Mouse (Mus musculus) stomach, embryonic 14.5 days (tissue): ENCODE results near the gene Adcy1. TPM values are rescaled to one million over a fixed set of nuclear protein-coding genes. Genes with fewer than 3 reads are reported as not detected.

Experiments used
- ATAC-seq: fragments of 200-750 bp; cut with Nextera tagmentation; 2 replicates; pipeline ENCODE4 v1.8.0; 2017; ENCODE audit warnings: low read depth, moderate TSS enrichment; ENCODE audit not compliant: insufficient number of reproducible peaks, insufficient read depth, low FRiP score
- H3K27ac ChIP-seq: fragments of 300-500 bp; sonication (generic); 2 replicates; pipeline ENCODE4 v1.5.1; 2014; ENCODE audit warnings: mild to moderate bottlenecking, low read length, moderate library complexity, mixed read lengths
- H3K27me3 ChIP-seq: fragments of 300-500 bp; sonication (generic); 2 replicates; pipeline ENCODE4 v1.6.1; 2014; ENCODE audit warnings: low read length, control low read depth, mixed read lengths; ENCODE audit not compliant: control insufficient read depth, insufficient read depth
- H3K36me3 ChIP-seq: fragments of 300-500 bp; sonication (generic); 2 replicates; pipeline ENCODE4 v1.6.1; 2014; ENCODE audit warnings: mild to moderate bottlenecking, control low read depth, low read length, moderate library complexity, mixed read lengths; ENCODE audit not compliant: control insufficient read depth, insufficient read depth
- H3K4me1 ChIP-seq: fragments of 300-500 bp; sonication (generic); 2 replicates; pipeline ENCODE4 v1.6.1; 2014; ENCODE audit warnings: low read length, control low read depth, mixed read lengths; ENCODE audit not compliant: control insufficient read depth, insufficient read depth
- H3K4me2 ChIP-seq: fragments of 300-500 bp; sonication (generic); replicated peaks from 2 replicates; pipeline ENCODE4 v1.6.1; 2014; ENCODE audit warnings: low read depth, low read length, control low read depth
- H3K4me3 ChIP-seq: fragments of 300-500 bp; sonication (generic); 2 replicates; pipeline ENCODE4 v1.5.1; 2014; ENCODE audit warnings: low read depth, low read length, control low read depth
- H3K9ac ChIP-seq: fragments of 300-500 bp; sonication (generic); replicated peaks from 2 replicates; pipeline ENCODE4 v1.6.1; 2014; ENCODE audit warnings: low read depth, mild to moderate bottlenecking, control low read depth, low read length, moderate library complexity, mixed read lengths
- H3K9me3 ChIP-seq: fragments of 300-500 bp; sonication (generic); 2 replicates; pipeline ENCODE4 v1.6.1; 2016; ENCODE audit warnings: low read depth, low read length, control low read depth; ENCODE audit not compliant: control insufficient read depth
- WGBS: fragments of 180-500 bp; shearing (Covaris S2); extraction: QIAGEN DNeasy Blood & Tissue Kit; methylation state at CpG from one replicate; pipeline ENCODE4 v1.1.7; 2014; 5-methylcytosine and 5-hydroxymethylcytosine counted together
- polyA plus RNA-seq: library from polyadenylated mRNA; unstranded; fragments of >200 nt; fragmentation: Nextera tagmentation; extraction: Ambion mirVana; gene quantifications from 2 replicates; pipeline ENCODE4 v1.2.1, GENCODE M21; 2014

Adcy1 gene
- polyA plus RNA-seq, 1 experiment from 2014 or later: 4.4 TPM

GRCm38 (mm10) chr11:7134319-7134718 is 71.0 kb downstream of the Adcy1 start:
- Histone ChIP-seq H3K9me3 (no peaks in the 10 kb centered on the region), H3K9ac (no peak overlapping the region), H3K27me3 (no peaks in the 10 kb centered on the region), H3K36me3 (no peaks in the 10 kb centered on the region; the same call in 1 of the 2 replicates), H3K27ac (no peak overlapping the region), H3K4me2 (no peak overlapping the region), H3K4me3 (no peak overlapping the region), H3K4me1 (no peaks in the 10 kb centered on the region)
- ATAC-seq: no peak
- 72% methylated on average over 5 of the region's 5 CpGs for WGBS

- Histone ChIP-seq H3K27me3 (no peaks in the 10 kb centered on the region), H3K36me3 (no peaks in the 10 kb centered on the region; the same call in 1 of the 2 replicates), H3K4me3 (no peak overlapping the region), H3K4me2 (no peak overlapping the region), H3K9ac (no peak overlapping the region), H3K27ac (no peak overlapping the region), H3K4me1 (no peaks in the 10 kb centered on the region), H3K9me3 (no peaks in the 10 kb centered on the region)
- no peak for ATAC-seq
- 68% methylated on average over 6 of the region's 6 CpGs for WGBS
Measured at GRCm38 (mm10) chr11:7135301-7135700, 72.0 kb downstream of the Adcy1 start.

GRCm38 (mm10) chr11:7135763-7136162 is 72.5 kb downstream of the Adcy1 start:
- Histone ChIP-seq H3K27ac (no peak overlapping the region), H3K27me3 (no peaks in the 10 kb centered on the region), H3K9me3 (no peaks in the 10 kb centered on the region), H3K4me3 (no peak overlapping the region), H3K4me1 (no peaks in the 10 kb centered on the region), H3K4me2 (no peak overlapping the region), H3K36me3 (no peaks in the 10 kb centered on the region; the same call in 1 of the 2 replicates), H3K9ac (no peak overlapping the region)
- ATAC-seq: no peak
- WGBS: 91% methylated on average over 9 of the region's 9 CpGs

GRCm38 (mm10) chr11:7136246-7136855 is 73.1 kb downstream of the Adcy1 start:
- H3K27me3 ChIP-seq: no peaks in the 10 kb centered on the region
- no peak overlapping the region for H3K4me3 ChIP-seq
- H3K9ac ChIP-seq: no peak overlapping the region
- H3K4me2 ChIP-seq: no peak overlapping the region
- 84% methylated on average over 5 of the region's 5 CpGs for WGBS
- no peaks in the 10 kb centered on the region for H3K9me3 ChIP-seq
- no peaks in the 10 kb centered on the region for H3K4me1 ChIP-seq
- no peak overlapping the region for H3K27ac ChIP-seq
- H3K36me3 ChIP-seq: no peaks in the 10 kb centered on the region; the same call in 1 of the 2 replicates
- peak; percentile 74 for ATAC-seq

GRCm38 (mm10) chr11:7138370-7138769 is 75.1 kb downstream of the Adcy1 start:
- H3K4me1 ChIP-seq: no peaks in the 10 kb centered on the region
- H3K4me2 ChIP-seq: no peak overlapping the region
- no peaks in the 10 kb centered on the region; the same call in 1 of the 2 replicates for H3K36me3 ChIP-seq
- no peak overlapping the region for H3K4me3 ChIP-seq
- H3K27ac ChIP-seq: no peak overlapping the region
- H3K27me3 ChIP-seq: no peaks in the 10 kb centered on the region
- H3K9me3 ChIP-seq: no peaks in the 10 kb centered on the region
- ATAC-seq: no peak
- 90% methylated on average over 8 of the region's 8 CpGs for WGBS
- H3K9ac ChIP-seq: no peak overlapping the region

GRCm38 (mm10) chr11:7140449-7140848 is 77.2 kb downstream of the Adcy1 start:
- Histone ChIP-seq H3K27me3 (no peaks in the 10 kb centered on the region), H3K4me3 (no peak overlapping the region), H3K36me3 (no peaks in the 10 kb centered on the region; the same call in 1 of the 2 replicates), H3K9me3 (no peaks in the 10 kb centered on the region), H3K27ac (no peak overlapping the region), H3K4me2 (no peak overlapping the region), H3K9ac (no peak overlapping the region), H3K4me1 (0 out of 2 replicates have a peak, but pooled peaks cover 3% of the 10 kb centered on the region)
- ATAC-seq: no peak
- 86% methylated on average over 3 of the region's 3 CpGs for WGBS

- H3K36me3 ChIP-seq: no peaks in the 10 kb centered on the region; the same call in 1 of the 2 replicates
- no peak overlapping the region for H3K27ac ChIP-seq
- H3K4me3 ChIP-seq: no peak overlapping the region
- no peaks in the 10 kb centered on the region for H3K9me3 ChIP-seq
- 24% methylated on average over 3 of the region's 3 CpGs for WGBS
- ATAC-seq: peak; percentile 75
- H3K4me2 ChIP-seq: no peak overlapping the region
- H3K4me1 ChIP-seq: 0 out of 2 replicates have a peak, but pooled peaks cover 3% of the 10 kb centered on the region
- no peak overlapping the region for H3K9ac ChIP-seq
- no peaks in the 10 kb centered on the region for H3K27me3 ChIP-seq
Measured at GRCm38 (mm10) chr11:7142725-7143124, 79.4 kb downstream of the Adcy1 start.

- no peak for ATAC-seq
Measured at GRCm38 (mm10) chr11:7144369-7144768, 81.1 kb downstream of the Adcy1 start.

GRCm38 (mm10) chr11:7145221-7145620 is 81.9 kb downstream of the Adcy1 start:
- Histone ChIP-seq H3K36me3 (no peaks in the 10 kb centered on the region), H3K9ac (no peak overlapping the region), H3K4me1 (0 out of 2 replicates have a peak, but pooled peaks cover 3% of the 10 kb centered on the region), H3K4me3 (no peak overlapping the region), H3K27ac (no peak overlapping the region), H3K27me3 (no peaks in the 10 kb centered on the region), H3K4me2 (no peak overlapping the region), H3K9me3 (no peaks in the 10 kb centered on the region)
- 67% methylated on average over 4 of the region's 4 CpGs for WGBS
- ATAC-seq: no peak

More at GRCm38 (mm10) chr11:7144369-7144768, 81.1 kb downstream of the Adcy1 start:
- H3K4me2 ChIP-seq: no peak overlapping the region
- 0 out of 2 replicates have a peak, but pooled peaks cover 3% of the 10 kb centered on the region for H3K4me1 ChIP-seq
- no peaks in the 10 kb centered on the region for H3K36me3 ChIP-seq
- H3K9ac ChIP-seq: no peak overlapping the region
- WGBS: 83% methylated on average over 11 of the region's 11 CpGs
- H3K27ac ChIP-seq: no peak overlapping the region
- no peaks in the 10 kb centered on the region for H3K9me3 ChIP-seq
- H3K27me3 ChIP-seq: no peaks in the 10 kb centered on the region
- H3K4me3 ChIP-seq: no peak overlapping the region
